Mouse (Mus musculus): ENCODE data around the gene Lmcd1. TPM values are rescaled to one million over a fixed set of nuclear protein-coding genes. Genes with fewer than 3 reads are reported as not detected.
A peak's percentile ranks its signal among the peaks of the same experiment; 100 is the strongest.

Gene Lmcd1
- polyA plus RNA-seq, 1 experiment from 2014 or later = 54.5 TPM

GRCm38 (mm10) chr6:112320679-112321078 is 47.1 kb downstream of the Lmcd1 start:
- Histone ChIP-seq H3K27ac (no peak overlapping the region), H3K4me3 (no peak overlapping the region), H3K4me2 (no peak overlapping the region), H3K9me3 (replicated peaks) (no peaks in the 10 kb centered on the region), H3K9ac (no peak overlapping the region), H3K27me3 (no peaks in the 10 kb centered on the region), H3K36me3 (peaks cover 10% of the 10 kb centered on the region; the same call in 1 of the 2 replicates), H3K4me1 (replicated peaks) (no peaks in the 10 kb centered on the region)
- 62% methylated on average over 5 of the region's 5 CpGs for WGBS
- no peak for ATAC-seq (replicated peaks; ENCODE audit: insufficient number of reproducible peaks, insufficient read depth, low FRiP score, low read depth)

- no peak for ATAC-seq (replicated peaks; ENCODE audit: insufficient number of reproducible peaks, insufficient read depth, low FRiP score, low read depth)
- 81% methylated on average over 5 of the region's 5 CpGs for WGBS
- Histone ChIP-seq H3K4me3 (no peak overlapping the region), H3K9ac (no peak overlapping the region), H3K36me3 (no peaks in the 10 kb centered on the region), H3K4me2 (no peak overlapping the region), H3K4me1 (replicated peaks) (peaks cover 2% of the 10 kb centered on the region; the same call in 1 of the 2 replicates), H3K27ac (no peak overlapping the region), H3K27me3 (no peaks in the 10 kb centered on the region), H3K9me3 (replicated peaks) (no peaks in the 10 kb centered on the region)
Observed at GRCm38 (mm10) chr6:112322916-112323315, 49.4 kb downstream of the Lmcd1 start.

GRCm38 (mm10) chr6:112325213-112325612 is 51.7 kb downstream of the Lmcd1 start:
- Histone ChIP-seq H3K27ac (no peak overlapping the region), H3K36me3 (peaks cover 14% of the 10 kb centered on the region), H3K9me3 (replicated peaks) (no peaks in the 10 kb centered on the region), H3K4me1 (replicated peaks) (peaks cover 2% of the 10 kb centered on the region; the same call in 1 of the 2 replicates), H3K9ac (no peak overlapping the region), H3K4me3 (no peak overlapping the region), H3K27me3 (no peaks in the 10 kb centered on the region), H3K4me2 (no peak overlapping the region)
- ATAC-seq (replicated peaks; ENCODE audit: insufficient number of reproducible peaks, insufficient read depth, low FRiP score, low read depth) = no peak
- 89% methylated on average over 3 of the region's 3 CpGs for WGBS

GRCm38 (mm10) chr6:112327793-112328192 is 54.2 kb downstream of the Lmcd1 start:
- H3K4me2 ChIP-seq = no peak overlapping the region
- no peak overlapping the region for H3K9ac ChIP-seq
- 55% methylated on average over 5 of the region's 5 CpGs for WGBS
- H3K4me3 ChIP-seq = no peak overlapping the region
- H3K9me3 ChIP-seq (replicated peaks) = no peaks in the 10 kb centered on the region
- H3K36me3 ChIP-seq = peaks cover 24% of the 10 kb centered on the region
- no peaks in the 10 kb centered on the region for H3K27me3 ChIP-seq
- H3K27ac ChIP-seq = peak overlapping the region; percentile 24; the same call in 1 of the 2 replicates
- ATAC-seq (replicated peaks; ENCODE audit: insufficient number of reproducible peaks, insufficient read depth, low FRiP score, low read depth) = no peak; the same call in 1 of the 2 replicates
- H3K4me1 ChIP-seq (replicated peaks) = peaks cover 2% of the 10 kb centered on the region; the same call in 1 of the 2 replicates

- Histone ChIP-seq H3K27me3 (no peaks in the 10 kb centered on the region), H3K9me3 (replicated peaks) (no peaks in the 10 kb centered on the region), H3K9ac (no peak overlapping the region), H3K4me3 (no peak overlapping the region), H3K27ac (no peak overlapping the region), H3K4me1 (replicated peaks) (peaks cover 2% of the 10 kb centered on the region; the same call in 1 of the 2 replicates), H3K36me3 (peaks cover 24% of the 10 kb centered on the region), H3K4me2 (no peak overlapping the region)
- 82% methylated on average over 5 of the region's 5 CpGs for WGBS
- no peak for ATAC-seq (replicated peaks; ENCODE audit: insufficient number of reproducible peaks, insufficient read depth, low FRiP score, low read depth)
Observed at GRCm38 (mm10) chr6:112330520-112331222, 57.1 kb downstream of the Lmcd1 start.

GRCm38 (mm10) chr6:112331223-112331598 is 57.7 kb downstream of the Lmcd1 start:
- Histone ChIP-seq H3K36me3 (peaks cover 24% of the 10 kb centered on the region), H3K4me2 (no peak overlapping the region), H3K27me3 (no peaks in the 10 kb centered on the region), H3K27ac (no peak overlapping the region), H3K9ac (no peak overlapping the region), H3K9me3 (replicated peaks) (no peaks in the 10 kb centered on the region), H3K4me3 (no peak overlapping the region), H3K4me1 (replicated peaks) (peaks cover 2% of the 10 kb centered on the region; the same call in 1 of the 2 replicates)
- ATAC-seq (replicated peaks; ENCODE audit: insufficient number of reproducible peaks, insufficient read depth, low FRiP score, low read depth) = no peak
- 82% methylated on average over 6 of the region's 6 CpGs for WGBS

- no peaks in the 10 kb centered on the region for H3K9me3 ChIP-seq (replicated peaks)
- WGBS = 69% methylated on average over 5 of the region's 5 CpGs
Observed at GRCm38 (mm10) chr6:112333930-112334329, 60.4 kb downstream of the Lmcd1 start.

GRCm38 (mm10) chr6:112337667-112338066 is 64.1 kb downstream of the Lmcd1 start:
- no peaks in the 10 kb centered on the region for H3K27me3 ChIP-seq
- no peaks in the 10 kb centered on the region for H3K9me3 ChIP-seq (replicated peaks)
- H3K36me3 ChIP-seq = no peaks in the 10 kb centered on the region
- ATAC-seq (replicated peaks; ENCODE audit: insufficient number of reproducible peaks, insufficient read depth, low FRiP score, low read depth) = no peak
- H3K4me1 ChIP-seq (replicated peaks) = no peaks in the 10 kb centered on the region
- no peak overlapping the region for H3K4me3 ChIP-seq
- H3K9ac ChIP-seq = no peak overlapping the region
- WGBS = 75% methylated on average over 6 of the region's 6 CpGs
- H3K27ac ChIP-seq = no peak overlapping the region
- H3K4me2 ChIP-seq = no peak overlapping the region

More at GRCm38 (mm10) chr6:112333930-112334329, 60.4 kb downstream of the Lmcd1 start:
- no peaks in the 10 kb centered on the region for H3K4me1 ChIP-seq (replicated peaks)
- no peaks in the 10 kb centered on the region for H3K27me3 ChIP-seq
- ATAC-seq (replicated peaks; ENCODE audit: insufficient number of reproducible peaks, insufficient read depth, low FRiP score, low read depth) = no peak
- H3K36me3 ChIP-seq = peaks cover 19% of the 10 kb centered on the region
- H3K9ac ChIP-seq = no peak overlapping the region
- no peak overlapping the region for H3K4me2 ChIP-seq
- H3K4me3 ChIP-seq = no peak overlapping the region
- H3K27ac ChIP-seq = no peak overlapping the region

GRCm38 (mm10) chr6:112339016-112339415 is 65.5 kb downstream of the Lmcd1 start:
- Histone ChIP-seq H3K4me3 (no peak overlapping the region), H3K9ac (no peak overlapping the region), H3K27me3 (no peaks in the 10 kb centered on the region), H3K4me2 (no peak overlapping the region), H3K4me1 (replicated peaks) (no peaks in the 10 kb centered on the region), H3K9me3 (replicated peaks) (no peaks in the 10 kb centered on the region), H3K36me3 (no peaks in the 10 kb centered on the region), H3K27ac (no peak overlapping the region)
- 70% methylated on average over 4 of the region's 4 CpGs for WGBS
- ATAC-seq (replicated peaks; ENCODE audit: insufficient number of reproducible peaks, insufficient read depth, low FRiP score, low read depth) = no peak

- Histone ChIP-seq H3K36me3 (no peaks in the 10 kb centered on the region), H3K4me3 (no peak overlapping the region), H3K27ac (no peak overlapping the region), H3K4me1 (replicated peaks) (0 out of 2 replicates have a peak, but pooled peaks cover 4% of the 10 kb centered on the region), H3K4me2 (no peak overlapping the region), H3K9ac (no peak overlapping the region), H3K9me3 (replicated peaks) (no peaks in the 10 kb centered on the region), H3K27me3 (no peaks in the 10 kb centered on the region)
- WGBS = 76% methylated on average over 4 of the region's 4 CpGs
- ATAC-seq (replicated peaks; ENCODE audit: insufficient number of reproducible peaks, insufficient read depth, low FRiP score, low read depth) = no peak
Observed at GRCm38 (mm10) chr6:112350452-112350851, 76.9 kb downstream of the Lmcd1 start.

- Histone ChIP-seq H3K4me1 (replicated peaks) (no peaks in the 10 kb centered on the region), H3K27me3 (no peaks in the 10 kb centered on the region), H3K4me2 (no peak overlapping the region), H3K36me3 (no peaks in the 10 kb centered on the region), H3K9me3 (replicated peaks) (no peaks in the 10 kb centered on the region), H3K27ac (no peak overlapping the region), H3K4me3 (no peak overlapping the region), H3K9ac (no peak overlapping the region)
- ATAC-seq (replicated peaks; ENCODE audit: insufficient number of reproducible peaks, insufficient read depth, low FRiP score, low read depth) = no peak
- 80% methylated on average over 1 of the region's 1 CpGs for WGBS
Observed at GRCm38 (mm10) chr6:112359341-112359740, 85.8 kb downstream of the Lmcd1 start.

GRCm38 (mm10) chr6:112360676-112361075 is 87.1 kb downstream of the Lmcd1 start:
- Histone ChIP-seq H3K4me2 (no peak overlapping the region), H3K36me3 (no peaks in the 10 kb centered on the region), H3K4me1 (replicated peaks) (no peaks in the 10 kb centered on the region), H3K27ac (no peak overlapping the region), H3K4me3 (no peak overlapping the region), H3K9me3 (replicated peaks) (no peaks in the 10 kb centered on the region), H3K27me3 (no peaks in the 10 kb centered on the region), H3K9ac (no peak overlapping the region)
- 82% methylated on average over 8 of the region's 8 CpGs for WGBS
- no peak for ATAC-seq (replicated peaks; ENCODE audit: insufficient number of reproducible peaks, insufficient read depth, low FRiP score, low read depth)

All from heart, embryonic 15.5 days (tissue).